Mouse (Mus musculus): Measurements from ENCODE around the gene Eif2ak1. TPM values are rescaled to one million over a fixed set of nuclear protein-coding genes. Genes with fewer than 3 reads are reported as not detected.

Eif2ak1 gene
- polyA plus RNA-seq, 1 experiment from 2014 or later: 82.6 TPM

- no peak for ATAC-seq (replicated peaks; ENCODE audit: low FRiP score)
- Histone ChIP-seq H3K36me3 (ENCODE audit: control insufficient read depth, insufficient read depth, low read length) (no peaks in the 10 kb centered on the region), H3K9ac (ENCODE audit: low read depth, low read length) (no peak overlapping the region), H3K27ac (ENCODE audit: low read depth, low read length) (no peak overlapping the region), H3K9me3 (ENCODE audit: control insufficient read depth, low read length) (no peaks in the 10 kb centered on the region), H3K4me1 (replicated peaks; ENCODE audit: control insufficient read depth, insufficient read depth, low read length) (peaks cover 9% of the 10 kb centered on the region; the same call in 1 of the 2 replicates), H3K4me2 (no peak overlapping the region), H3K4me3 (ENCODE audit: low read depth, low read length) (no peak overlapping the region), H3K27me3 (replicated peaks; ENCODE audit: control insufficient read depth, insufficient read depth, low read length) (no peaks in the 10 kb centered on the region)
- DNase-seq (ENCODE audit: low spot score): no peak
- 76% methylated on average over 2 of the region's 2 CpGs for WGBS
Measured at GRCm38 (mm10) chr5:143814626-143815025, 3.0 kb upstream of the Eif2ak1 start.

GRCm38 (mm10) chr5:143817931-143818311 is 333 bp downstream of the Eif2ak1 start:
- H3K9ac ChIP-seq (ENCODE audit: low read depth, low read length): peak overlapping the region; percentile 90
- H3K27ac ChIP-seq (ENCODE audit: low read depth, low read length): peak overlapping the region; percentile 95
- H3K36me3 ChIP-seq (ENCODE audit: control insufficient read depth, insufficient read depth, low read length): no peaks in the 10 kb centered on the region
- under 1% methylated on average over 32 of the region's 32 CpGs for WGBS
- H3K27me3 ChIP-seq (replicated peaks; ENCODE audit: control insufficient read depth, insufficient read depth, low read length): no peaks in the 10 kb centered on the region
- peak overlapping the region; percentile 82 for H3K4me2 ChIP-seq
- H3K4me1 ChIP-seq (replicated peaks; ENCODE audit: control insufficient read depth, insufficient read depth, low read length): peaks cover 12% of the 10 kb centered on the region; the same call in 1 of the 2 replicates
- ATAC-seq (replicated peaks; ENCODE audit: low FRiP score) (peak; percentile 34), DNase-seq (ENCODE audit: low spot score) (no peak)
- no peaks in the 10 kb centered on the region for H3K9me3 ChIP-seq (ENCODE audit: control insufficient read depth, low read length)
- peak overlapping the region; percentile 96 for H3K4me3 ChIP-seq (ENCODE audit: low read depth, low read length)

- Histone ChIP-seq H3K4me2 (peak overlapping the region; percentile 82), H3K4me3 (ENCODE audit: low read depth, low read length) (peak overlapping the region; percentile 96), H3K36me3 (ENCODE audit: control insufficient read depth, insufficient read depth, low read length) (no peaks in the 10 kb centered on the region), H3K9me3 (ENCODE audit: control insufficient read depth, low read length) (no peaks in the 10 kb centered on the region), H3K27me3 (replicated peaks; ENCODE audit: control insufficient read depth, insufficient read depth, low read length) (no peaks in the 10 kb centered on the region), H3K4me1 (replicated peaks; ENCODE audit: control insufficient read depth, insufficient read depth, low read length) (peaks cover 12% of the 10 kb centered on the region; the same call in 1 of the 2 replicates), H3K9ac (ENCODE audit: low read depth, low read length) (peak overlapping the region; percentile 90), H3K27ac (ENCODE audit: low read depth, low read length) (peak overlapping the region; percentile 95)
- DNase-seq (ENCODE audit: low spot score) (peak; percentile 31), ATAC-seq (replicated peaks; ENCODE audit: low FRiP score) (no peak)
- WGBS: 8% methylated on average over 10 of the region's 10 CpGs
Measured at GRCm38 (mm10) chr5:143818461-143818860, 873 bp downstream of the Eif2ak1 start.

GRCm38 (mm10) chr5:143818949-143819348 is 1.4 kb downstream of the Eif2ak1 start:
- Histone ChIP-seq H3K27ac (ENCODE audit: low read depth, low read length) (peak overlapping the region; percentile 95), H3K9ac (ENCODE audit: low read depth, low read length) (peak overlapping the region; percentile 90), H3K4me2 (peak overlapping the region; percentile 82), H3K4me3 (ENCODE audit: low read depth, low read length) (peak overlapping the region; percentile 96), H3K27me3 (replicated peaks; ENCODE audit: control insufficient read depth, insufficient read depth, low read length) (no peaks in the 10 kb centered on the region), H3K9me3 (ENCODE audit: control insufficient read depth, low read length) (no peaks in the 10 kb centered on the region), H3K36me3 (ENCODE audit: control insufficient read depth, insufficient read depth, low read length) (no peaks in the 10 kb centered on the region), H3K4me1 (replicated peaks; ENCODE audit: control insufficient read depth, insufficient read depth, low read length) (peaks cover 12% of the 10 kb centered on the region; the same call in 1 of the 2 replicates)
- ATAC-seq (replicated peaks; ENCODE audit: low FRiP score) (peak; percentile 90), DNase-seq (ENCODE audit: low spot score) (peak; percentile 68)
- 34% methylated on average over 13 of the region's 13 CpGs for WGBS

- Histone ChIP-seq H3K9ac (ENCODE audit: low read depth, low read length) (peak overlapping the region; percentile 35), H3K27ac (ENCODE audit: low read depth, low read length) (0 out of 2 replicates have a peak overlapping the region, but pooled peaks have one; percentile 35), H3K4me3 (ENCODE audit: low read depth, low read length) (peak overlapping the region; percentile 96), H3K4me1 (replicated peaks; ENCODE audit: control insufficient read depth, insufficient read depth, low read length) (peaks cover 12% of the 10 kb centered on the region; the same call in 1 of the 2 replicates), H3K4me2 (peak overlapping the region; percentile 82), H3K9me3 (ENCODE audit: control insufficient read depth, low read length) (no peaks in the 10 kb centered on the region), H3K27me3 (replicated peaks; ENCODE audit: control insufficient read depth, insufficient read depth, low read length) (no peaks in the 10 kb centered on the region), H3K36me3 (ENCODE audit: control insufficient read depth, insufficient read depth, low read length) (no peaks in the 10 kb centered on the region)
- WGBS: 90% methylated on average over 24 of the region's 24 CpGs
- ATAC-seq (replicated peaks; ENCODE audit: low FRiP score): no peak
- no peak for DNase-seq (ENCODE audit: low spot score)
Measured at GRCm38 (mm10) chr5:143819906-143820660, 2.5 kb downstream of the Eif2ak1 start.

GRCm38 (mm10) chr5:143820820-143821219 is 3.2 kb downstream of the Eif2ak1 start:
- Histone ChIP-seq H3K4me3 (ENCODE audit: low read depth, low read length) (no peak overlapping the region), H3K9me3 (ENCODE audit: control insufficient read depth, low read length) (no peaks in the 10 kb centered on the region), H3K27me3 (replicated peaks; ENCODE audit: control insufficient read depth, insufficient read depth, low read length) (no peaks in the 10 kb centered on the region), H3K9ac (ENCODE audit: low read depth, low read length) (no peak overlapping the region), H3K4me2 (no peak overlapping the region; the same call in 1 of the 2 replicates), H3K4me1 (replicated peaks; ENCODE audit: control insufficient read depth, insufficient read depth, low read length) (peaks cover 12% of the 10 kb centered on the region; the same call in 1 of the 2 replicates), H3K36me3 (ENCODE audit: control insufficient read depth, insufficient read depth, low read length) (no peaks in the 10 kb centered on the region), H3K27ac (ENCODE audit: low read depth, low read length) (no peak overlapping the region)
- 89% methylated on average over 5 of the region's 5 CpGs for WGBS
- no peak for ATAC-seq (replicated peaks; ENCODE audit: low FRiP score)
- no peak for DNase-seq (ENCODE audit: low spot score)

- Histone ChIP-seq H3K27ac (ENCODE audit: low read depth, low read length) (no peak overlapping the region), H3K36me3 (ENCODE audit: control insufficient read depth, insufficient read depth, low read length) (peaks cover 27% of the 10 kb centered on the region), H3K9me3 (ENCODE audit: control insufficient read depth, low read length) (no peaks in the 10 kb centered on the region), H3K27me3 (replicated peaks; ENCODE audit: control insufficient read depth, insufficient read depth, low read length) (no peaks in the 10 kb centered on the region), H3K4me1 (replicated peaks; ENCODE audit: control insufficient read depth, insufficient read depth, low read length) (no peaks in the 10 kb centered on the region), H3K9ac (ENCODE audit: low read depth, low read length) (no peak overlapping the region), H3K4me2 (no peak overlapping the region), H3K4me3 (ENCODE audit: low read depth, low read length) (no peak overlapping the region)
- DNase-seq (ENCODE audit: low spot score): no peak
- WGBS: 89% methylated on average over 11 of the region's 11 CpGs
- no peak for ATAC-seq (replicated peaks; ENCODE audit: low FRiP score)
Measured at GRCm38 (mm10) chr5:143871547-143872169, 54.1 kb downstream of the Eif2ak1 start.

GRCm38 (mm10) chr5:143874571-143874970 is 57.0 kb downstream of the Eif2ak1 start:
- Histone ChIP-seq H3K36me3 (ENCODE audit: control insufficient read depth, insufficient read depth, low read length) (peaks cover 42% of the 10 kb centered on the region), H3K27me3 (replicated peaks; ENCODE audit: control insufficient read depth, insufficient read depth, low read length) (no peaks in the 10 kb centered on the region), H3K9me3 (ENCODE audit: control insufficient read depth, low read length) (no peaks in the 10 kb centered on the region), H3K4me2 (no peak overlapping the region), H3K9ac (ENCODE audit: low read depth, low read length) (no peak overlapping the region), H3K4me1 (replicated peaks; ENCODE audit: control insufficient read depth, insufficient read depth, low read length) (no peaks in the 10 kb centered on the region), H3K27ac (ENCODE audit: low read depth, low read length) (no peak overlapping the region), H3K4me3 (ENCODE audit: low read depth, low read length) (no peak overlapping the region)
- ATAC-seq (replicated peaks; ENCODE audit: low FRiP score) (no peak), DNase-seq (ENCODE audit: low spot score) (no peak)
- 81% methylated on average over 4 of the region's 4 CpGs for WGBS

Measured in liver, embryonic 11.5 days (tissue).